Mouse (Mus musculus) ES-Bruce4 (cell line): ENCODE data around the gene Mad1l1. TPM values are rescaled to one million over a fixed set of nuclear protein-coding genes. Genes with fewer than 3 reads are reported as not detected.

ENCODE experiments used
- H3K27ac ChIP-seq: 2 replicates; pipeline ENCODE4 v1.5.1; 2012; ENCODE audit warnings: low read length, inconsistent platforms; ENCODE audit not compliant: insufficient read depth
- H3K27me3 ChIP-seq: 2 replicates; pipeline ENCODE4 v1.6.1; 2012; ENCODE audit warnings: mild to moderate bottlenecking, low read length, inconsistent platforms; ENCODE audit not compliant: control insufficient read depth, poor library complexity, insufficient read depth, severe bottlenecking
- H3K36me3 ChIP-seq: 2 replicates; pipeline ENCODE4 v1.6.1; 2012; ENCODE audit warnings: inconsistent platforms, mild to moderate bottlenecking, low read length, moderate library complexity; ENCODE audit not compliant: control insufficient read depth, poor library complexity, insufficient read depth, severe bottlenecking
- H3K4me1 ChIP-seq: one replicate; pipeline ENCODE4 v1.8.1; 2011; ENCODE audit warnings: low read length; ENCODE audit not compliant: control insufficient read depth, insufficient read depth
- H3K4me3 ChIP-seq: 2 replicates; pipeline ENCODE4 v1.5.1; 2011; ENCODE audit warnings: low read depth, mild to moderate bottlenecking, low read length
- H3K9ac ChIP-seq: 2 replicates; pipeline ENCODE4 v1.6.1; 2012; ENCODE audit warnings: low read depth, mild to moderate bottlenecking, inconsistent platforms; ENCODE audit not compliant: poor library complexity, severe bottlenecking
- H3K9me3 ChIP-seq: replicated peaks from 2 replicates; pipeline ENCODE4 v1.6.1; 2012; ENCODE audit warnings: mild to moderate bottlenecking, low read length, inconsistent platforms; ENCODE audit not compliant: control insufficient read depth, poor library complexity, insufficient read depth, severe bottlenecking
- CTCF ChIP-seq: IDR thresholded peaks from one replicate; pipeline ENCODE4 v1.8.1; 2011; ENCODE audit warnings: low read depth, low read length
- EP300 ChIP-seq: IDR thresholded peaks from 2 replicates; pipeline ENCODE4 v1.6.1; 2011; ENCODE audit warnings: low read depth, low read length; ENCODE audit not compliant: insufficient read depth
- POLR2A ChIP-seq: IDR thresholded peaks from one replicate; pipeline ENCODE4 v1.8.1; 2011; ENCODE audit warnings: low read length; ENCODE audit not compliant: insufficient read depth
- polyA plus RNA-seq: library from polyadenylated mRNA; stranded (reverse); fragments of >200 nt; gene quantifications from 2 replicates; pipeline ENCODE4 v1.2.4, GENCODE M21; 2011; ENCODE audit warnings: low read depth; ENCODE audit not compliant: missing spikeins, insufficient read depth, insufficient read length

Mad1l1 gene
- polyA plus RNA-seq, 1 experiment: 25.4 TPM

GRCm38 (mm10) chr5:140176370-140176769 lies 145.0 kb downstream of the Mad1l1 start:
- Histone ChIP-seq H3K36me3 (no peaks in the 10 kb centered on the region), H3K27me3 (no peaks in the 10 kb centered on the region), H3K4me3 (no peak overlapping the region), H3K9ac (no peak overlapping the region), H3K9me3 (no peaks in the 10 kb centered on the region; the same call in 1 of the 2 replicates), H3K27ac (no peak overlapping the region), H3K4me1 (peaks cover 10% of the 10 kb centered on the region)
- TF ChIP-seq POLR2A: no peak
- TF ChIP-seq EP300: no peak
- no peak for TF ChIP-seq CTCF

- no peaks in the 10 kb centered on the region for H3K36me3 ChIP-seq
- TF ChIP-seq EP300: 0 out of 2 replicates have a peak, but pooled peaks have one; percentile 32
- TF ChIP-seq CTCF: no peak
- H3K27me3 ChIP-seq: no peaks in the 10 kb centered on the region
- no peak overlapping the region for H3K9ac ChIP-seq
- no peak overlapping the region for H3K4me3 ChIP-seq
- H3K4me1 ChIP-seq: peaks cover 10% of the 10 kb centered on the region
- H3K27ac ChIP-seq: no peak overlapping the region
- no peaks in the 10 kb centered on the region; the same call in 1 of the 2 replicates for H3K9me3 ChIP-seq
Measured at GRCm38 (mm10) chr5:140174814-140175490, 146.4 kb downstream of the Mad1l1 start.

GRCm38 (mm10) chr5:140174066-140174465 lies 147.3 kb downstream of the Mad1l1 start:
- Histone ChIP-seq H3K4me3 (no peak overlapping the region), H3K27me3 (no peaks in the 10 kb centered on the region), H3K27ac (no peak overlapping the region), H3K36me3 (no peaks in the 10 kb centered on the region), H3K9ac (no peak overlapping the region), H3K4me1 (peaks cover 10% of the 10 kb centered on the region), H3K9me3 (no peaks in the 10 kb centered on the region)
- TF ChIP-seq CTCF: no peak
- TF ChIP-seq EP300: peak; percentile 79

- H3K27me3 ChIP-seq: no peaks in the 10 kb centered on the region
- no peak overlapping the region for H3K9ac ChIP-seq
- H3K27ac ChIP-seq: no peak overlapping the region
- H3K4me3 ChIP-seq: no peak overlapping the region
- H3K4me1 ChIP-seq: peaks cover 10% of the 10 kb centered on the region
- no peaks in the 10 kb centered on the region for H3K36me3 ChIP-seq
- H3K9me3 ChIP-seq: no peaks in the 10 kb centered on the region
- TF ChIP-seq POLR2A (no peak), EP300 (no peak), CTCF (no peak)
Measured at GRCm38 (mm10) chr5:140173181-140173580, 148.2 kb downstream of the Mad1l1 start.

- H3K9ac ChIP-seq: no peak overlapping the region
- H3K27me3 ChIP-seq: no peaks in the 10 kb centered on the region
- no peaks in the 10 kb centered on the region for H3K9me3 ChIP-seq
- no peaks in the 10 kb centered on the region for H3K36me3 ChIP-seq
- no peak overlapping the region for H3K27ac ChIP-seq
- H3K4me1 ChIP-seq: peaks cover 10% of the 10 kb centered on the region
- H3K4me3 ChIP-seq: no peak overlapping the region
- TF ChIP-seq POLR2A: no peak
- no peak for TF ChIP-seq CTCF
- no peak for TF ChIP-seq EP300
Measured at GRCm38 (mm10) chr5:140171710-140172109, 149.6 kb downstream of the Mad1l1 start.

- no peak for TF ChIP-seq EP300
- TF ChIP-seq CTCF: no peak
- no peak for TF ChIP-seq POLR2A
- Histone ChIP-seq H3K9ac (no peak overlapping the region), H3K9me3 (no peaks in the 10 kb centered on the region), H3K27me3 (no peaks in the 10 kb centered on the region), H3K4me1 (no peaks in the 10 kb centered on the region), H3K4me3 (no peak overlapping the region), H3K36me3 (no peaks in the 10 kb centered on the region), H3K27ac (no peak overlapping the region)
Measured at GRCm38 (mm10) chr5:140167531-140167930, 153.8 kb downstream of the Mad1l1 start.
